Mouse (Mus musculus) Muller cell, postnatal 12 days (primary cell): ENCODE measurements around the gene Sema3g.
A peak's percentile ranks its signal among the peaks of the same experiment; 100 is the strongest.

ENCODE experiments used
- DNase-seq: peaks from one replicate; pipeline ENCODE4 v3.0.0-alpha.2; 2015; ENCODE audit errors: inconsistent ontology term

Gene Sema3g

GRCm38 (mm10) chr14:31217666-31218065 is at the start of gene Sema3g:
Sema3g (plus strand) TSS chr14:31217860.
- DNase-seq, result peak; percentile 69

- no peak for DNase-seq
These were observed 49.2 kb upstream of the Sema3g start, which contains the start of gene Stab1 for GRCm38 (mm10) chr14:31168425-31168824. Stab1 (minus strand) TSS chr14:31168641.

GRCm38 (mm10) chr14:31169508-31169907 is 48.2 kb upstream of the Sema3g start:
- no peak for DNase-seq

- no peak for DNase-seq
These were observed 46.7 kb upstream of the Sema3g start for GRCm38 (mm10) chr14:31170963-31171362.

- DNase-seq, result no peak
These were observed 46.3 kb upstream of the Sema3g start for GRCm38 (mm10) chr14:31171386-31171785.

- no peak for DNase-seq
These were observed 45.8 kb upstream of the Sema3g start for GRCm38 (mm10) chr14:31171821-31172220.

GRCm38 (mm10) chr14:31172781-31173455 is 44.7 kb upstream of the Sema3g start:
- DNase-seq, result no peak

- no peak for DNase-seq
These were observed 44.1 kb upstream of the Sema3g start for GRCm38 (mm10) chr14:31173537-31173936.

- DNase-seq, result no peak
These were observed 40.4 kb upstream of the Sema3g start for GRCm38 (mm10) chr14:31177287-31177686.

GRCm38 (mm10) chr14:31177715-31178114 is 39.9 kb upstream of the Sema3g start:
- DNase-seq, result peak; percentile 22

- no peak for DNase-seq
These were observed 37.8 kb upstream of the Sema3g start for GRCm38 (mm10) chr14:31179677-31180365.

- DNase-seq, result no peak
These were observed 36.1 kb upstream of the Sema3g start for GRCm38 (mm10) chr14:31181512-31181911.

- DNase-seq, result no peak
These were observed 34.8 kb upstream of the Sema3g start for GRCm38 (mm10) chr14:31182786-31183290.

- DNase-seq, result no peak
These were observed 34.1 kb upstream of the Sema3g start for GRCm38 (mm10) chr14:31183541-31183940.

- no peak for DNase-seq
These were observed 33.5 kb upstream of the Sema3g start for GRCm38 (mm10) chr14:31184195-31184594.

GRCm38 (mm10) chr14:31186656-31187055 is 31.0 kb upstream of the Sema3g start:
- no peak for DNase-seq

- DNase-seq, result peak; percentile 56
These were observed 28.9 kb upstream of the Sema3g start for GRCm38 (mm10) chr14:31188771-31189181.

- DNase-seq, result no peak
These were observed 28.3 kb upstream of the Sema3g start for GRCm38 (mm10) chr14:31189348-31189747.

- DNase-seq, result no peak
These were observed 25.7 kb upstream of the Sema3g start for GRCm38 (mm10) chr14:31191936-31192335.

GRCm38 (mm10) chr14:31193791-31194190 is 23.9 kb upstream of the Sema3g start:
- DNase-seq, result no peak

GRCm38 (mm10) chr14:31194441-31194840 is 23.2 kb upstream of the Sema3g start:
- no peak for DNase-seq

GRCm38 (mm10) chr14:31194891-31195513 is 22.7 kb upstream of the Sema3g start:
- peak; percentile 73 for DNase-seq

- DNase-seq, result no peak
These were observed 22.1 kb upstream of the Sema3g start for GRCm38 (mm10) chr14:31195521-31195920.
